Mouse (Mus musculus): ENCODE measurements around the gene Pm20d1. TPM values are rescaled to one million over a fixed set of nuclear protein-coding genes. Genes with fewer than 3 reads are reported as not detected.
"Not testable (repeated sequence)": the region's sequence is repeated elsewhere in the genome, so short reads cannot be mapped to it uniquely, and the experiment has no call there.

The Pm20d1 gene
- polyA plus RNA-seq, 1 experiment from 2014 or later, result 2.1 TPM

DNA sequence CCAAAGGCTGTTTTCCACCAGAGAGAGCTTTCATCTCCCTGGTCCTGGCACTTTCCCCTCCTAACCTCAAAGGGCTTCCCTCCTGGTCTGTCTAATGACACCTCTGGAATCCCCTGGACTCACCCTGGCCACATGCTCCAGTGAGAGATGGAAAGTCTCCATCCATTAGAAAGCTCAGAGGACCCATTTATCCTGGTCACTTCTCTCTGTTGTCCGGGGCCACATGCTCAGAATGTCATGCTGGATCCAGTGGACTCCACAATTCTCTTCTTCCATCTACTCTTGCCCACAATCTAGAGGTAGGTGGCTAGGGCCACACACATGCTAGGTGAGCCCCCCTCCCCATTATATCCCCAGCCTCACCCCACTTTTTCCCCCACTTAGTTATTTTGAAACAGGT, 11.8 kb downstream of the Pm20d1 start:
- Histone ChIP-seq H3K4me1 (ENCODE audit: control insufficient read depth, insufficient read depth, low read length) (no peaks in the 10 kb centered on the region), H3K4me3 (ENCODE audit: low read length) (no peak overlapping the region), H3K9ac (ENCODE audit: low read depth, low read length) (no peak overlapping the region), H3K9me3 (ENCODE audit: control insufficient read depth, low read length) (no peaks in the 10 kb centered on the region), H3K36me3 (ENCODE audit: control insufficient read depth, insufficient read depth, low read length) (no peaks in the 10 kb centered on the region), H3K4me2 (replicated peaks; ENCODE audit: low read depth, low read length) (no peak overlapping the region), H3K27me3 (ENCODE audit: control insufficient read depth, insufficient read depth, low read length) (no peaks in the 10 kb centered on the region), H3K27ac (ENCODE audit: low read depth, low read length) (no peak overlapping the region)
- ATAC-seq (ENCODE audit: low FRiP score, low TSS enrichment), result no peak
- 76% methylated on average over 1 of the region's 1 CpGs for WGBS

DNA sequence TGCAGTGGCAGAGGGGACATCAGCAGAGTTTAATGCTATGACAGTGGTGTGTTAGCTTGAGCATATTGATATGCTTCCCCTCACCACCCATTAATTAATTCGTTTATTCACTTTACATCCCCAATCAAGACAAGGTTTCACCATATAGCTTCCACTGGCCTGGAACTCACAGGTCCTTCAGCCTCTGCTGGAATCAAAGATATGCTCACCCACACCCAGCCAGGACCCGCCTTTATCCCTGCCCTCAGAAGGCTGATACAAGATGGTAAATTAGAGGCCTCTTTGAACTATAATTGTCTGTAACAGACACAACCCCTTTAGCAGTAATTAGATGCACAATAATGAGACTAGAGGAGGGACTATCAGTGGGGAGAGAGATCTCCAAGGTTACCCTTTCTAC, 12.5 kb downstream of the Pm20d1 start:
- H3K4me1 ChIP-seq (ENCODE audit: control insufficient read depth, insufficient read depth, low read length), result no peaks in the 10 kb centered on the region
- ATAC-seq (ENCODE audit: low FRiP score, low TSS enrichment), result no peak
- H3K4me3 ChIP-seq (ENCODE audit: low read length), result no peak overlapping the region
- no peaks in the 10 kb centered on the region for H3K36me3 ChIP-seq (ENCODE audit: control insufficient read depth, insufficient read depth, low read length)
- 74% methylated on average over 2 of the region's 2 CpGs for WGBS
- H3K9me3 ChIP-seq (ENCODE audit: control insufficient read depth, low read length), result no peaks in the 10 kb centered on the region
- H3K9ac ChIP-seq (ENCODE audit: low read depth, low read length), result no peak overlapping the region
- H3K27me3 ChIP-seq (ENCODE audit: control insufficient read depth, insufficient read depth, low read length), result no peaks in the 10 kb centered on the region
- no peak overlapping the region for H3K4me2 ChIP-seq (replicated peaks; ENCODE audit: low read depth, low read length)
- no peak overlapping the region for H3K27ac ChIP-seq (ENCODE audit: low read depth, low read length)

DNA sequence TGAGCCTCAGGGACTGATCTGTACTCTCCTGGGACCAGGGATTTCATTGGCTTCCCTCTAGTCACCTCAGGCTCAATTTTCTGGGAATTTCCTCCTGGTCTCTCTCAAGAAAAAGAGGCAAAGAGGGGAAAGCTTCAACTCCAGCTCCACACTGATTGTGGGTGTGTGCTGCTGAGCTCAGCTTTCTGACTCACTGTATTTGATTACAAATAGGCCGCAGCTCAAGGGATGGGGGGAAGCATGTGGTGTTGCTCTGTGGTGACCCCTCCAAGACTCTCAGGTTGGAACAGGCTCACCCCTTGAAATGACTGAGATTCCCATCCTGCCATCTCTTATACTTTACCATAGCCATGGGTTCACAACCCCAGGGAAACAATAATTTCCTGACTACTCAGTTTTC, 14.2 kb downstream of the Pm20d1 start:
- Histone ChIP-seq H3K4me2 (replicated peaks; ENCODE audit: low read depth, low read length) (no peak overlapping the region), H3K9ac (ENCODE audit: low read depth, low read length) (no peak overlapping the region)
- WGBS, result 71% methylated on average over 1 of the region's 1 CpGs

DNA sequence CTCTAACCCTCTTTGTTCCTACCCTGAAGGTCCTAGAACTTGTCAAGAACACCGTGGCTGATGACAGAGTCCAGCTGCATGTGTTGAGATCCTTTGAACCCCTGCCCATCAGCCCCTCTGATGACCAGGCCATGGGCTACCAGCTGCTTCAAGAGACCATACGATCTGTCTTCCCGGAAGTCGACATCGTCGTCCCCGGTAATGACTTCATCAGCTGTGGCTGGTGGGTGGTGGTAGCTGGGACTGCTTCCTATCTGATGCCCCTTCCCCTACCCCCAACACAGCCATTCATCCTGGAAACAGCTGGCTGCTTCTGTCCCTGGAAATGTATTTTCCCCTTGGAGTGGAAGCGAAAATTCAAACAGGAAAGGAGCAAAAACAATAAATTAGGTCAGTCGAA, 14.8 kb downstream of the Pm20d1 start:
- Histone ChIP-seq H3K36me3 (ENCODE audit: control insufficient read depth, insufficient read depth, low read length) (no peaks in the 10 kb centered on the region), H3K27ac (ENCODE audit: low read depth, low read length) (no peak overlapping the region), H3K4me2 (replicated peaks; ENCODE audit: low read depth, low read length) (no peak overlapping the region), H3K9ac (ENCODE audit: low read depth, low read length) (no peak overlapping the region), H3K4me1 (ENCODE audit: control insufficient read depth, insufficient read depth, low read length) (no peaks in the 10 kb centered on the region), H3K27me3 (ENCODE audit: control insufficient read depth, insufficient read depth, low read length) (no peaks in the 10 kb centered on the region), H3K9me3 (ENCODE audit: control insufficient read depth, low read length) (no peaks in the 10 kb centered on the region), H3K4me3 (ENCODE audit: low read length) (no peak overlapping the region)
- ATAC-seq (ENCODE audit: low FRiP score, low TSS enrichment), result no peak
- WGBS, result 51% methylated on average over 9 of the region's 9 CpGs

More for the DNA sequence above, 14.2 kb downstream of the Pm20d1 start:
- Histone ChIP-seq H3K27ac (ENCODE audit: low read depth, low read length) (no peak overlapping the region), H3K4me3 (ENCODE audit: low read length) (no peak overlapping the region), H3K27me3 (ENCODE audit: control insufficient read depth, insufficient read depth, low read length) (no peaks in the 10 kb centered on the region), H3K4me1 (ENCODE audit: control insufficient read depth, insufficient read depth, low read length) (no peaks in the 10 kb centered on the region), H3K36me3 (ENCODE audit: control insufficient read depth, insufficient read depth, low read length) (no peaks in the 10 kb centered on the region), H3K9me3 (ENCODE audit: control insufficient read depth, low read length) (no peaks in the 10 kb centered on the region)
- no peak for ATAC-seq (ENCODE audit: low FRiP score, low TSS enrichment)

DNA sequence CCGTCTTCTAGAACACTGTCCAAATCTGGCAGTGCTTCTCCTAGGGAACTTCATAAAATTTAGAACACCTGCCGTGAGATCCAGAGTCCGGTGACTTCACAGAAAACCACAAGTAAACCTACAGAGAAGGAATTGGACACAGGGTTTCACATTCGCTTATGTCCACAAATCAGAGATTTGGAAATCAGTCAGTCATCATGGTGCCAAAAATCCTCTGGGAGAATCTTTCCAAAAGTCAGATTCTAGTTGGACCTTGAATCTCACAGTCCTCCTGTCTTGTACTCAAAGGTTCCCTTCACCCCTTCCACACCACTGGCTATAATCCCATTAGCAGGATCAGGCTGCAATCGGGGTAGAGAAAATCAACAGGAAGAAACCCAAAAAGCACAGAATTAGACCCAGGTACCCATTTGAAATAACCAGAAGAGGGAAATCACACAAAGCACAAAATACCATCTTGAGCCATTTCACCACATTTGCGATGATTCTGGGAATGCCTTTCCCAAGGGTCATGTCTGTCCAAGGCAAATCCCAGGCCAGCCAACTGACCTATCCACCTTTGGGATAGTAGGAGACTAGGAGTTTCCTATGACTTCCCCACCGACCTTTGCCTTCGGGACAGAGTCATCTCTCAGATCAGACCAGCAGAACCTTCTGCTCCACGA, 15.6 kb downstream of the Pm20d1 start:
- 89% methylated on average over 9 of the region's 9 CpGs for WGBS
- Histone ChIP-seq H3K4me1 (ENCODE audit: control insufficient read depth, insufficient read depth, low read length) (no peaks in the 10 kb centered on the region), H3K4me3 (ENCODE audit: low read length) (no peak overlapping the region), H3K27me3 (ENCODE audit: control insufficient read depth, insufficient read depth, low read length) (no peaks in the 10 kb centered on the region), H3K27ac (ENCODE audit: low read depth, low read length) (no peak overlapping the region), H3K9ac (ENCODE audit: low read depth, low read length) (no peak overlapping the region), H3K9me3 (ENCODE audit: control insufficient read depth, low read length) (no peaks in the 10 kb centered on the region), H3K36me3 (ENCODE audit: control insufficient read depth, insufficient read depth, low read length) (no peaks in the 10 kb centered on the region), H3K4me2 (replicated peaks; ENCODE audit: low read depth, low read length) (no peak overlapping the region)
- no peak for ATAC-seq (ENCODE audit: low FRiP score, low TSS enrichment)

DNA sequence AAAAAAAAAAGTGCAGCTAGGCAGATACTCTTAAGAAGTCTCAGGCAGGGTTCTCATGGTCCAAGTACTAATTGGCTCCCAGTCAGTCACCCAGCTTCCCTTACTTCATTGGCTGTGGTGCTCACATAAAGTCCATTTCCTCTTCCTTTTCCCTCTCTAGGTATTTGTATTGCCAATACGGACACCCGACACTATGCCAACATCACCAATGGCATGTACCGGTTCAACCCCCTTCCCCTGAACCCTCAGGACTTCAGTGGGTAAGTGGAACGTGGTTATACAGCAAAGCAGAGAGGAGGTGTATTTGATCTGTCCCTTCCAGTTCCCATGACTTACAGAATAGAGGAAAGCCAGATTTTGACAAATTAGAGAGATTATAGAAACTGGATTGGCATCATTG, 16.6 kb downstream of the Pm20d1 start:
- no peak for ATAC-seq (ENCODE audit: low FRiP score, low TSS enrichment)
- Histone ChIP-seq H3K4me2 (replicated peaks; ENCODE audit: low read depth, low read length) (no peak overlapping the region), H3K27me3 (ENCODE audit: control insufficient read depth, insufficient read depth, low read length) (no peaks in the 10 kb centered on the region), H3K4me1 (ENCODE audit: control insufficient read depth, insufficient read depth, low read length) (no peaks in the 10 kb centered on the region), H3K4me3 (ENCODE audit: low read length) (no peak overlapping the region), H3K9ac (ENCODE audit: low read depth, low read length) (no peak overlapping the region), H3K36me3 (ENCODE audit: control insufficient read depth, insufficient read depth, low read length) (no peaks in the 10 kb centered on the region), H3K9me3 (ENCODE audit: control insufficient read depth, low read length) (no peaks in the 10 kb centered on the region), H3K27ac (ENCODE audit: low read depth, low read length) (no peak overlapping the region)
- WGBS, result 90% methylated on average over 4 of the region's 4 CpGs

DNA sequence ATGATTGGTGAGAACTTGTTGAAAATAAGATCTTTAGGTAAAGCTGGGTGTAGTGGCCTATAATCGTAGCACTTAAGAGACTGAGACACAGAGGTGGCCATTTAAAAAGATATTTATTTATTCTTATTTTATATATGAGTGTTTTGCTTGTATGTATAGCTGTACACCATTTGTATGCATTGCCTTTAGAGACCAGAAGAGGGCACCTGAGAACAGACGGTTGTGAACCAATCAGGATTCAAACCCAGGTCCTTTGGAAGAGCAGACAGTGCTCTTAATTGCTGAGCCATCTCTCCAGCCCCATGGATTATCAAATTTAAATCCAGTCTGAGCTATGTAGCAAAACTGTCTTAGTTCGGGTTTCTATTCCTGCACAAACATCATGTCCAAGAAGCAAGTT, 17.0 kb downstream of the Pm20d1 start:
- Histone ChIP-seq H3K4me1 (ENCODE audit: control insufficient read depth, insufficient read depth, low read length) (no peaks in the 10 kb centered on the region), H3K4me3 (ENCODE audit: low read length) (no peak overlapping the region), H3K27ac (ENCODE audit: low read depth, low read length) (no peak overlapping the region), H3K36me3 (ENCODE audit: control insufficient read depth, insufficient read depth, low read length) (no peaks in the 10 kb centered on the region), H3K27me3 (ENCODE audit: control insufficient read depth, insufficient read depth, low read length) (no peaks in the 10 kb centered on the region), H3K4me2 (replicated peaks; ENCODE audit: low read depth, low read length) (no peak overlapping the region), H3K9ac (ENCODE audit: low read depth, low read length) (no peak overlapping the region), H3K9me3 (ENCODE audit: control insufficient read depth, low read length) (no peaks in the 10 kb centered on the region)
- no peak for ATAC-seq (ENCODE audit: low FRiP score, low TSS enrichment)
- WGBS, result 92% methylated on average over 3 of the region's 3 CpGs

DNA sequence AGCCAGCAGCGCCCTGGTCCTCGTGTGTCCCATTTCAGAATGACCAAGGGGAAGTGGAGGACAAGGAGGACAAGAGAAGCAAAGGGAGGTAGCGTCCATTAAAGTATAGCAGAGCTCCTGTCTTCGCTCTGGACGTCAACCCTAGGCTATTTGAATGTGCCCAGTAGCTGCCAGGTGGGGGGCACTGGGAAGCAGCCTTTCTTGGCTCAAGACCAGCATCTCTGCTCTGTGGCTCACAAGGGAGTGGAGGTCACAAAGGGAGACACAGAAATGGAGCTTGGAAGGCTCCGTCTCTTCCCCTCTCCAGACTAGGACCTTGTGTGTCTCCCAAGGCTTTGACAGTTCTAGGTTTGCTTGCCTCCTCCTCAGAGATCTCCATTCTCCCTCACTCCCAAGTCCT, 19.7 kb downstream of the Pm20d1 start:
- Histone ChIP-seq H3K9ac (ENCODE audit: low read depth, low read length) (no peak overlapping the region), H3K4me2 (replicated peaks; ENCODE audit: low read depth, low read length) (no peak overlapping the region), H3K36me3 (ENCODE audit: control insufficient read depth, insufficient read depth, low read length) (no peaks in the 10 kb centered on the region), H3K27ac (ENCODE audit: low read depth, low read length) (no peak overlapping the region), H3K4me1 (ENCODE audit: control insufficient read depth, insufficient read depth, low read length) (no peaks in the 10 kb centered on the region), H3K9me3 (ENCODE audit: control insufficient read depth, low read length) (no peaks in the 10 kb centered on the region), H3K27me3 (ENCODE audit: control insufficient read depth, insufficient read depth, low read length) (no peaks in the 10 kb centered on the region), H3K4me3 (ENCODE audit: low read length) (no peak overlapping the region)
- WGBS, result 80% methylated on average over 6 of the region's 6 CpGs
- no peak for ATAC-seq (ENCODE audit: low FRiP score, low TSS enrichment)

DNA sequence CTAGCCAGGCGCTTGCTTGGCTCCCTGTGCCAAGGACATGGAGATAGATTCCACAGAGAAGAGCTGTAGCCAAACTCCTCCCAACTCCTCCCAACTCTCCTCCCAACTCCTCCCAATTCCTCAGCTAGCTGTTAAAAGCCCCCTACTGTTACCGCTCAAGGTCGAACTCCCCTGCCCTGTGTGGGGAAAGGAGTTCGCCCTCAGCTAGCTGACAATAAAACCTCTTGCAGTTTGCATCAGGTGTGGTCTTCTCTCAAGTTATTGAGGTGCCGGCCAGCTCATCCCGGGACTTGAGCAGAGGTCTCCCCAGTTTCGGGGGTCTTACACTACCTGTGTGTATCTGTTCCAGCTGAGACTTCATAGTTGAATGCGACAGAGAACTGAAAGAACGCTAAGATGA, 23.2 kb downstream of the Pm20d1 start:
- not testable (repeated sequence) for H3K9ac ChIP-seq (ENCODE audit: low read depth, low read length); H3K36me3 ChIP-seq (ENCODE audit: control insufficient read depth, insufficient read depth, low read length); ATAC-seq (ENCODE audit: low FRiP score, low TSS enrichment); H3K27ac ChIP-seq (ENCODE audit: low read depth, low read length); H3K4me2 ChIP-seq (replicated peaks; ENCODE audit: low read depth, low read length); H3K27me3 ChIP-seq (ENCODE audit: control insufficient read depth, insufficient read depth, low read length); H3K4me1 ChIP-seq (ENCODE audit: control insufficient read depth, insufficient read depth, low read length); H3K4me3 ChIP-seq (ENCODE audit: low read length); H3K9me3 ChIP-seq (ENCODE audit: control insufficient read depth, low read length)
- 79% methylated on average over 8 of the region's 9 CpGs for WGBS

Measured in kidney, embryonic 14.5 days (tissue).